Comparison of ENCODE assay signal across 17 mouse cellular contexts in the genomic region with DNA sequence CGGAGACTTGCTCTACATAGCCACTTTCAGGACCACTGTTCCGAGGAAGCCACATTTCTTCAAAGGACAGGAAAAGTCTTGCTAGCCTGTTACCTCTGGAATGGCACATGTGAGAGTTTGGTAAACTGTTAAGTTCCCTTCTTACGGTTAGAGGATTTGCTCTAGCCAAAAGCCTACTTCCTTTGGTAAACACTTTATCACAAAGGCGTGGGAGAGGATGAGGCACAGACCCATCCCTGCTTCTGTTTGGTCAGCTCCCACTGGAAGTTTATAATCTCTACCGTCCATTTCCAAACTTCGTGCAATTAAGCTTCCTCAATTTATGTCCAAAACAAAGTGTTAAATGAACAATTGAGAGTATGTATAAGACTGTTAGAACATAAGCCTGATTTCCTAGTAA. TPM values are rescaled to one million over a fixed set of nuclear protein-coding genes. Genes with fewer than 3 reads are reported as not detected.
A peak's percentile ranks its signal among the peaks of the same experiment; 100 is the strongest.
DNase-seq lines count a peak whose midpoint lies in the region; ATAC-seq and TF ChIP-seq lines count a peak whose summit lies in the region.
"Had no signal": no experiment of that assay in that cellular context is flagged by ENCODE, and none has a peak within 500 bp of the region (broad histone marks: within the 10 kb centered on the region; RNA-seq: fewer than 3 reads in every experiment).

No protein-coding gene starts in this region.

- TF ChIP-seq POLR2A in heart, adult 2 months (IDR thresholded peaks at IDR 0.05; ENCODE audit: insufficient read depth, low read depth, low read length): no peak

- H3K9me3 ChIP-seq in kidney, embryonic 15.5 days (replicated peaks): no peaks in the 10 kb centered on the region
- H3K9me3 ChIP-seq in liver, embryonic 13.5 days (replicated peaks): no peaks in the 10 kb centered on the region
- H3K9me3 ChIP-seq in hindbrain, embryonic 16.5 days (ENCODE audit: control insufficient read depth, low read length): no peaks in the 10 kb centered on the region
- H3K9me3 ChIP-seq: hindbrain, embryonic 13.5 days; limb, embryonic 10.5 days had no signal

- H3K4me1 ChIP-seq in heart, adult 2 months (ENCODE audit: control insufficient read depth, insufficient read depth, low read length): peaks cover 29% of the 10 kb centered on the region
- peaks cover 32% of the 10 kb centered on the region for H3K4me1 ChIP-seq in kidney, embryonic 15.5 days
- H3K4me1 ChIP-seq in liver, embryonic 13.5 days (replicated peaks): peaks cover 95% of the 10 kb centered on the region
- H3K4me1 ChIP-seq in hindbrain, embryonic 16.5 days (ENCODE audit: control insufficient read depth, insufficient read depth, low read depth, low read length): no peaks in the 10 kb centered on the region; the same call in 1 of the 2 replicates

- 42% methylated on average over 6 of the region's 6 CpGs for WGBS in heart, adult 2 months
- 58% methylated on average over 6 of the region's 6 CpGs for WGBS in kidney, embryonic 15.5 days
- 45% methylated on average over 6 of the region's 6 CpGs for WGBS in liver, embryonic 13.5 days (ENCODE audit: insufficient replicate concordance)
- 89% methylated on average over 6 of the region's 6 CpGs for WGBS in hindbrain, embryonic 16.5 days

- H3K36me3 ChIP-seq in heart, adult 2 months (ENCODE audit: control insufficient read depth, insufficient read depth, low read length): peaks cover 2% of the 10 kb centered on the region
- H3K36me3 ChIP-seq in kidney, embryonic 15.5 days: peaks cover 9% of the 10 kb centered on the region
- H3K36me3 ChIP-seq in liver, embryonic 13.5 days: peaks cover 35% of the 10 kb centered on the region
- no peaks in the 10 kb centered on the region for H3K36me3 ChIP-seq in hindbrain, embryonic 16.5 days (ENCODE audit: control insufficient read depth, insufficient read depth, low read length)
- H3K36me3 ChIP-seq: limb, embryonic 10.5 days had no signal

- no peak overlapping the region for H3K4me2 ChIP-seq in kidney, embryonic 15.5 days
- H3K4me2 ChIP-seq in liver, embryonic 13.5 days: peak overlapping the region; percentile 66
- no peak overlapping the region for H3K4me2 ChIP-seq in hindbrain, embryonic 16.5 days (ENCODE audit: low read length)
- H3K4me2 ChIP-seq: hindbrain, embryonic 13.5 days had no signal

- H3K4me3 ChIP-seq in heart, adult 2 months: no peak overlapping the region
- H3K4me3 ChIP-seq in kidney, embryonic 15.5 days (replicated peaks): no peak overlapping the region
- H3K4me3 ChIP-seq in liver, embryonic 13.5 days (replicated peaks): no peak overlapping the region
- no peak overlapping the region for H3K4me3 ChIP-seq in hindbrain, embryonic 16.5 days (ENCODE audit: low read length)
- H3K4me3 ChIP-seq: hindbrain, embryonic 13.5 days; limb, embryonic 10.5 days had no signal

- peaks cover 2% of the 10 kb centered on the region; the same call in 1 of the 2 replicates for H3K79me2 ChIP-seq in heart, adult 2 months (replicated peaks; ENCODE audit: control insufficient read depth, insufficient read depth, low read length)

- TF ChIP-seq CTCF in heart, adult 2 months (IDR thresholded peaks at IDR 0.05): no peak

- peak overlapping the region; percentile 38 for H3K27ac ChIP-seq in heart, adult 2 months
- 0 out of 2 replicates have a peak overlapping the region, but pooled peaks have one; percentile 5 for H3K27ac ChIP-seq in kidney, embryonic 15.5 days
- peak overlapping the region; percentile 90 for H3K27ac ChIP-seq in liver, embryonic 13.5 days
- H3K27ac ChIP-seq in hindbrain, embryonic 16.5 days (ENCODE audit: low read depth, low read length): no peak overlapping the region
- H3K27ac ChIP-seq: hindbrain, embryonic 13.5 days; limb, embryonic 10.5 days had no signal

- TF ChIP-seq EP300 in heart, adult 2 months (IDR thresholded peaks at IDR 0.05; ENCODE audit: insufficient read depth, low read depth, low read length): no peak

- H3K9ac ChIP-seq in heart, adult 2 months (ENCODE audit: low read depth, low read length): no peak overlapping the region
- no peak overlapping the region for H3K9ac ChIP-seq in kidney, embryonic 15.5 days
- H3K9ac ChIP-seq in liver, embryonic 13.5 days: peak overlapping the region; percentile 70
- H3K9ac ChIP-seq in hindbrain, embryonic 16.5 days (ENCODE audit: low read depth, low read length): no peak overlapping the region
- H3K9ac ChIP-seq: hindbrain, embryonic 13.5 days had no signal

- no peak for DNase-seq in heart, adult 2 months
- DNase-seq in heart, postnatal 25 days (ENCODE audit: low spot score): no peak
- no peak for DNase-seq in kidney, postnatal 10 days
- no peak for DNase-seq in liver, embryonic 13.5 days
- no peak for DNase-seq in cerebellum, postnatal 25 days
- DNase-seq: cerebellum, postnatal 14 days; gastrocnemius, postnatal 25 days; lung, postnatal 14 days; midbrain, embryonic 14.5 days; right cerebral cortex, adult 18-20 months; spleen, adult 18-20 months had no signal

- H3K27me3 ChIP-seq in heart, adult 2 months (ENCODE audit: control insufficient read depth, insufficient read depth, low read length): no peaks in the 10 kb centered on the region
- H3K27me3 ChIP-seq in kidney, embryonic 15.5 days: no peaks in the 10 kb centered on the region
- H3K27me3 ChIP-seq in liver, embryonic 13.5 days: no peaks in the 10 kb centered on the region
- H3K27me3 ChIP-seq in hindbrain, embryonic 16.5 days (replicated peaks; ENCODE audit: control insufficient read depth, insufficient read depth, low read length): no peaks in the 10 kb centered on the region
- H3K27me3 ChIP-seq: hindbrain, embryonic 13.5 days; Patski had no signal

- intact Hi-C loops in heart, adult 2 months (cut with DNase I): no loop called here
- intact Hi-C loops in heart, postnatal 25 days (cut with DNase I): no loop called here

- no peak for ATAC-seq in kidney, embryonic 15.5 days (replicated peaks; ENCODE audit: low FRiP score)
- ATAC-seq in CD4-positive, CD25-positive, alpha-beta regulatory T cell, adult 4 months: peak; percentile 9
- ATAC-seq in liver, embryonic 13.5 days (ENCODE audit: low read depth): no peak
- ATAC-seq in hindbrain, embryonic 16.5 days: no peak
- ATAC-seq: Patski had no signal

RNA-seq across cellular contexts. Expression of a gene that starts 10.5 kb away (rescaled TPM):
- 10 to 100 TPM in 1 of 2 experiments, 1 to 10 TPM in 1; 9.6 to 10.1 TPM for total RNA-seq in heart, adult 2 months (2021)
- 10.3 and 14.6 TPM in 2 replicates for polyA plus RNA-seq in heart, adult 2 months (2012; rRNA removed)
- 10 to 100 TPM; 10.4 to 13.5 TPM for total RNA-seq in heart, postnatal 25 days (2021)
- 12.4 and 12.7 TPM in 2 replicates for polyA plus RNA-seq in kidney, embryonic 15.5 days (2015; fragmentation: Nextera tagmentation; extraction: Ambion mirVana)
- polyA plus RNA-seq in CD4-positive, CD25-positive, alpha-beta regulatory T cell, adult 4 months (2017; shearing (Covaris generic)): 10 to 100 TPM; 11.3 to 12.1 TPM
- polyA plus RNA-seq in liver, embryonic 13.5 days (2015; fragmentation: Nextera tagmentation; extraction: Ambion mirVana): 6.5 and 8.2 TPM in 2 replicates
- 5.1 and 6.3 TPM in 2 replicates for polyA plus RNA-seq in hindbrain, embryonic 16.5 days (2015; fragmentation: Nextera tagmentation; extraction: Ambion mirVana)
